ENCODE assay signal across 31 mouse cellular contexts in genomic region chr2:49090771-49091170, GRCm38 (mm10).
"Had no signal": no experiment of that assay in that cellular context is flagged by ENCODE, and none has a peak within 500 bp of the region (broad histone marks: within the 10 kb centered on the region; RNA-seq: fewer than 3 reads in every experiment).

No protein-coding gene starts in this region.

- DNase-seq: left cerebral cortex, postnatal 4 days; liver; liver, embryonic 13.5 days; liver, postnatal 0 days; lung, adult 18-20 months; lung, adult 2 months; lung, embryonic 14.5 days; lung, postnatal 10 days; lung, postnatal 14 days; lung, postnatal 36 days; lung, postnatal 4 days; midbrain, embryonic 14.5 days had no signal

- H3K9ac ChIP-seq: limb, embryonic 12.5 days; limb, embryonic 13.5 days; limb, embryonic 15.5 days; liver, embryonic 12.5 days; liver, embryonic 13.5 days; liver, embryonic 14.5 days; liver, embryonic 15.5 days; liver, postnatal 0 days; lung, embryonic 14.5 days; lung, embryonic 15.5 days; midbrain, embryonic 12.5 days; midbrain, embryonic 13.5 days; midbrain, embryonic 15.5 days; neural tube, embryonic 12.5 days had no signal

- H3K4me1 ChIP-seq: limb, embryonic 10.5 days; limb, embryonic 12.5 days; limb, embryonic 13.5 days; limb, embryonic 15.5 days; liver, embryonic 12.5 days; liver, embryonic 13.5 days; liver, embryonic 15.5 days; lung, embryonic 15.5 days; midbrain, embryonic 10.5 days; midbrain, embryonic 12.5 days; midbrain, embryonic 13.5 days; midbrain, embryonic 15.5 days; neural tube, embryonic 12.5 days had no signal

- ATAC-seq: liver, embryonic 12.5 days; lung, postnatal 0 days; midbrain, embryonic 13.5 days; midbrain, embryonic 15.5 days; midbrain, embryonic 16.5 days had no signal

- H3K36me3 ChIP-seq: limb, embryonic 10.5 days; limb, embryonic 12.5 days; limb, embryonic 13.5 days; limb, embryonic 15.5 days; liver, embryonic 12.5 days; liver, embryonic 13.5 days; liver, embryonic 15.5 days; lung, embryonic 15.5 days; midbrain, embryonic 10.5 days; midbrain, embryonic 13.5 days; midbrain, embryonic 15.5 days; neural tube, embryonic 12.5 days had no signal

- H3K27me3 ChIP-seq: limb, embryonic 12.5 days; limb, embryonic 13.5 days; limb, embryonic 15.5 days; liver, embryonic 12.5 days; liver, embryonic 13.5 days; liver, embryonic 15.5 days; lung, embryonic 15.5 days; megakaryocyte, embryonic 14.5 days; midbrain, embryonic 12.5 days; midbrain, embryonic 13.5 days; midbrain, embryonic 15.5 days; neural tube, embryonic 12.5 days had no signal

- H3K27ac ChIP-seq: limb, embryonic 10.5 days; limb, embryonic 12.5 days; limb, embryonic 13.5 days; limb, embryonic 15.5 days; liver, embryonic 12.5 days; liver, embryonic 13.5 days; liver, embryonic 14.5 days; liver, embryonic 15.5 days; lung, embryonic 15.5 days; macrophage; midbrain, embryonic 10.5 days; midbrain, embryonic 12.5 days; midbrain, embryonic 13.5 days; midbrain, embryonic 15.5 days; neural tube, embryonic 12.5 days had no signal

- H3K4me3 ChIP-seq: limb, embryonic 10.5 days; limb, embryonic 12.5 days; limb, embryonic 13.5 days; limb, embryonic 15.5 days; liver, embryonic 12.5 days; liver, embryonic 13.5 days; liver, embryonic 15.5 days; lung, embryonic 15.5 days; megakaryocyte, embryonic 14.5 days; midbrain, embryonic 10.5 days; midbrain, embryonic 12.5 days; midbrain, embryonic 13.5 days; midbrain, embryonic 15.5 days; myocyte; neural tube, embryonic 12.5 days had no signal

- H3K9me3 ChIP-seq: limb, embryonic 10.5 days; limb, embryonic 12.5 days; limb, embryonic 13.5 days; limb, embryonic 15.5 days; liver, embryonic 12.5 days; liver, embryonic 13.5 days; liver, embryonic 15.5 days; lung, embryonic 15.5 days; megakaryocyte, embryonic 14.5 days; midbrain, embryonic 10.5 days; midbrain, embryonic 12.5 days; midbrain, embryonic 13.5 days; midbrain, embryonic 15.5 days; neural tube, embryonic 12.5 days had no signal

- H3K4me2 ChIP-seq: limb, embryonic 12.5 days; limb, embryonic 13.5 days; limb, embryonic 15.5 days; liver, embryonic 12.5 days; liver, embryonic 13.5 days; liver, embryonic 15.5 days; lung, embryonic 14.5 days; lung, embryonic 15.5 days; midbrain, embryonic 11.5 days; midbrain, embryonic 12.5 days; midbrain, embryonic 13.5 days; midbrain, embryonic 15.5 days; neural tube, embryonic 12.5 days had no signal
